Mouse (Mus musculus): Measurements from ENCODE around the gene Gm5141.
"Not testable (repeated sequence)": the region's sequence is repeated elsewhere in the genome, so short reads cannot be mapped to it uniquely, and the experiment has no call there.

Gm5141 gene

DNA sequence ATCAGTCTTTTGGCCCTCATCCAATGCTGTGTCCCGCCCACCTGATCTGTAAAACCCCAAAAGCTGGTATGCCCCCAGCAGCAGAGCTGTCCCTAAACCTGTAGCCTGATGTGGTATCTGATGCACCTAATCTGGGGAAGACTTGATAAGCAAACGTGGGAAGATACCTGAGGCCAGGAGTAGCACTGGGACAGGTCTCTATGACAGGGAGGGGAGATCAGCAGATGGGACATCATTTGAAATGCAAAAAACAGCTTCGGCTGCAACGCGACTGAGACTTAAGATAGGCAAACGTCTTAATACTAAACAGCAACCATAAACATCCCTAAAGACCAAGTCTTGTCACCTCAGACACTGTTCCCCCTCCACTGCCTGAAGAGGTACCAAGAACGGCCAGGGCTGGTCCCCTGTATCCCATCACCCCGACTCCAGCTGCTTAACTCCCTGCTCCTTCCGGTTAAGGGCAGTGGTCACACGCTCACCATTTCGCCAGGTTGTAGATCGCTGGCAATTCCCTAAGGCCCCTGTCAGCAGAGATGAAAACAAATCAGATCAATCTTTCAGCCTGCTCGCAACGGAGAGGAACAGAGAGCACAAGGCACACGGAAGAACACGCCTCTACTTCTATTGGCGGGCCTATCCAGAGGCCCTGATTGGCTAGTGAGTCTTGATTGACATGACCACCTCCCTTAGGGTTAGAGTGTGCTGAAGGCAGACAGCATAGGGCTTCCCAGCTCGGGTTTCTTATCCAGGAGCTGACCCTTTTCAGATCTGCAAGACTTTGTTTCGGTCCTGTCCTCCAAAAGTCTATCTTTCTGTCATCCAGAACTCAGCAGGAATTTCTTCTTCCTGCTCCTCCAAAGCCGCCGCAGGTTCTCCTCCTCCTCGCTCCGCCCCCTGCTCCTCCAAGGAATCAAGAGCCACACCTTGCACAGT, at the start of gene Gm5141:
Gene Gm5141 (minus strand): TSS at position 610 of the 936 bp plus-strand sequence.
- not testable (repeated sequence) for TF ChIP-seq GATA4 (IDR thresholded peaks at IDR 0.05; ENCODE audit: insufficient replicate concordance, low read length)

DNA sequence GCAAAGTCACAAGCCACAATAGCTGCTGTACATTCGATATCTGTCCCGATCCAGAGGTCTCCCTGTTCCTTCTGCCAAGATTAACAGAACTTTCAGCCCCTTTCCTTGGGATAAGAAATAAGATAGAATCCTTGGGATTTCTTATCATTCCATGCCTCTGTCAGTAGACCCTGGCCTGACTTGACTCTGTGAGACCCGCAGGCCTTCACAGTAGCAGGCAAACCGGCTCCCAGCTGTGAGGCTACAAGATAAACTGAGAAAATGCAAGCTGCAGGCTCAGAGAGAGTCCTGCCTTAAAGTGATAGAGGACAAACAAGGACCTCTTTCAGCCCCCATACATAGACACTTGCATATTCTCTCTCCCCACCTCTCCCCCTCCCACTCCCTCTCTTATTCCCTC, 47.7 kb upstream of the Gm5141 start:
- no peak for TF ChIP-seq GATA4 (IDR thresholded peaks at IDR 0.05; ENCODE audit: insufficient replicate concordance, low read length)

DNA sequence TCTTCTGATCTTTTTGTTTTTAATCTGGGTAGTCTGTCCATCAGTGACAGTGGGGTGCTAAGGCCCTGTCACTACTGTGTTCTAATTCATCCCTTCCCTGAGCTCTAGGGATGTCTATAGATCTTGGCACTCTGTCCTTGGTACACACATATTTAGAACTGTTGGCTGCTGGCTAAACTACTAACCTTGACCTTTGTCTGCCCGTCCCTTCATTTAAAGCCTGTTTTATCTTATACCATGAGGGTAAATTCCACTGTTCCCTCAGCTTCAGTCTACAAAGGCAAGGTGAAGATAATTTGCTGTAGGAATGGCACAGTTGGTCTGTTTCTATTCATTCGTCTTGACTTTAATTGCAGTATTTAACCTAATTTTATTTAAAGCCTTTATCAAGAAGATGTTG, 46.6 kb upstream of the Gm5141 start:
- TF ChIP-seq GATA4 (IDR thresholded peaks at IDR 0.05; ENCODE audit: insufficient replicate concordance, low read length) = no peak

DNA sequence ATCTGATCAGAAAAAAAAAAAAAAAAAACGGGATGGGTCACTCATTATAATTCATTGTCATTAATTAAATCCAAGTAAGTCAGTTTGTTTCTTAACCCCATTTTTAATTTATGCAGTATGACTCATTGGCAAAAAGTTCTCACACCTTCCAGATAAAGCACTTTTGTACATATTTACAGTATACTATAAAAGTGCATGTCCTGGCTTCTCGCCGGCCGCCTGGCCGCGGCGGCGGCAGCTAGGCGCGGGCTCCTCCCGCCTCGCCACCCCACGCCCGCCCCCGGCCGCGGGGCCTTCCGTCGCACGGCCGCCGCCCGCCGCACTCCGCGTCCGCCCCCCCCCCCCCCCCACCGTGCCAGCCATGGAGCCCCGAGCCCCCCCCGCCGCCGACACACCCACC, 27.1 kb upstream of the Gm5141 start:
- no peak for TF ChIP-seq GATA4 (IDR thresholded peaks at IDR 0.05; ENCODE audit: insufficient replicate concordance, low read length)

DNA sequence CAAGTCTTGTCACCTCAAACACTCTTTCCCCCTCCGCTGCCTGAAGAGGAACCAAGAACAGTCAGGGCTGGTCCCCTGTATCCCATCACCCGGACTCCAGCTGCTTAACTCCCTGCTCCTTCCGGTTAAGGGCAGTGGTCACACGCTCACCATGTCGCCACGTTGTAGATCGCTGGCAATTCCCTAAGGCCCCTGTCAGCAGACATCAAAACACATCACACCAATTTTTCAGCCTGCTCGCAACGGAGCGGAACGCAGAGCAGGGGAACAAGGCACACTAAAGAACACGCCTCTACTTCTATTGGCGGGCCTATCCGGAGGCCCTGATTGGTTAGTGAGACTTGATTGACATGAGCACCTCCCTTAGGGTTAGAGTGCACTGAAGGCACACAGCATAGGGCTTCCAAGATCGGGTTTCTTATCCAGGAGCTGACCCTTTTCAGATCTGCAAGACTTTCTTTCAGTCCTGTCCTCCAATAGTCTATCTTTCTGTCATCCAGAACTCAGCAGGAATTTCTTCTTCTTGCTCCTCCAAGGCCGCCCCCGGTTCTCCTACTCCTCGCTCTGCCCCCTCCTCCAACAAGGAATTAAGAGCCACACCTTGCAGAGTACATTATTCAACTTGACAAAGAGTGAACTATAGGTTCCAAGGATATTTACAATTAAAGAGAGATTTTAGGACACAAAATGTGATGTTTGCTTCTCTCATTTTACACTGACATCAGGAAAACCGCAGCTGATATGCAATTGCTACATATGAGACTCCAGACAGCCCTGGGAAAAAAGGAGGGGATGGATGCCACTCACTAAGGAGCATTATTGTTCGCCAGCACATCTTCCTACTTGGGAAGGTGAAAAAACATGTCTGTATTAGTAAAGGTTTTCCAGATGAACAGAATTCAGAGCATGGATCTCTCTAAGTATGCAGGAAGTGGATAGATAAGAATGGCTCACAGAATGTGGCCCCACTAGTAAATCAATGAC, 24.9 kb downstream of the Gm5141 start, which contains the start of gene Platr25:
Gene Platr25 (minus strand): TSS at position 278 of the 984 bp plus-strand sequence.
- not testable (repeated sequence) for TF ChIP-seq GATA4 (IDR thresholded peaks at IDR 0.05; ENCODE audit: insufficient replicate concordance, low read length)

DNA sequence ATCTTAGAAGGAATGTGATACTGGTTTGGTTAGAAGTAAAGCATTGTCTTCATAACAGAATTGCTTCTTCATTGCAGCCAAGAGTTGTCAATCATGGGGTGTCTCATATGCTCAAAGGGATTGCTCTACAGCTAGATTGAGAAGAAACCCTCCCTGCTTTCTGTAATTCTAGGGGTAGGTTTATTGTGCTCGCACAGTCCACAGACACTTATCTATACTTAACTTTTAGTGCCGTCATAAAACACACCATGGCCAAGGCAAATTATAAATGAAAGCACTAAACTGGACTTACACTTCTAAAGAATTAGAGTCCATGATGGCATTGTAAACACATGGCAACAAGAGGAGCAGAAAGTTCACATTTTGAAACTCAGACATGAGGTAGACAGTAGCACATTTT, 52.3 kb downstream of the Gm5141 start:
- no peak for TF ChIP-seq GATA4 (IDR thresholded peaks at IDR 0.05; ENCODE audit: insufficient replicate concordance, low read length)
